In genomic region chr5:129465788-129466187, GRCm38 (mm10) we compare ENCODE assay signal across 23 mouse cellular contexts. TPM values are rescaled to one million over a fixed set of nuclear protein-coding genes. Genes with fewer than 3 reads are reported as not detected.
A peak's percentile ranks its signal among the peaks of the same experiment; 100 is the strongest.
DNase-seq lines count a peak whose midpoint lies in the region; TF ChIP-seq lines count a peak whose summit lies in the region.
"Had no signal": no experiment of that assay in that cellular context is flagged by ENCODE, and none has a peak within 500 bp of the region (broad histone marks: within the 10 kb centered on the region; RNA-seq: fewer than 3 reads in every experiment).

No protein-coding gene starts in this region.

- DNase-seq in left cerebral cortex, adult 11 months (ENCODE audit: low spot score): peak; percentile 30
- no peak for DNase-seq in left cerebral cortex, postnatal 4 days
- peak; percentile 59 to 79 for DNase-seq in left cerebral cortex, postnatal 14 days (ENCODE audit: low spot score in 2 of 2)
- DNase-seq in right cerebral cortex, postnatal 36 days (ENCODE audit: low spot score in 2 of 2): peak; percentile 61 to 74
- DNase-seq in gastrocnemius, adult 8-10 months (ENCODE audit: low spot score in 2 of 2): no peak
- no peak for DNase-seq in midbrain, embryonic 10.5 days (ENCODE audit: low spot score)
- DNase-seq in thymus, postnatal 0 days (ENCODE audit: low spot score): no peak
- DNase-seq: adrenal gland, postnatal 14 days; cerebellum, adult 11-12 months; cerebellum, adult 9-11 months; heart, adult 2 months; heart, postnatal 4 days; kidney, adult 8-10 months; kidney, postnatal 14 days; liver, embryonic 13.5 days; lung, adult 18-20 months; lung, postnatal 10 days had no signal

- intact Hi-C loops in left cerebral cortex, postnatal 4 days (cut with DNase I): no loop called here
- intact Hi-C loops in left cerebral cortex, postnatal 14 days (cut with DNase I): no loop called here

- TF ChIP-seq CTCF in cortical plate, adult 2 months (IDR thresholded peaks at IDR 0.05; ENCODE audit: extremely low read depth, insufficient read depth, low read length): no peak

- H3K9me3 ChIP-seq in midbrain, embryonic 10.5 days (replicated peaks): no peaks in the 10 kb centered on the region
- H3K9me3 ChIP-seq: embryonic facial prominence, embryonic 13.5 days; heart, embryonic 12.5 days; hindbrain, embryonic 13.5 days; liver, embryonic 13.5 days; neural tube, embryonic 12.5 days had no signal

- whole genome bisulfite sequencing in midbrain, embryonic 10.5 days: 79% methylated on average over 2 of the region's 2 CpGs

- H3K36me3 ChIP-seq in midbrain, embryonic 10.5 days: no peaks in the 10 kb centered on the region
- H3K36me3 ChIP-seq: embryonic facial prominence, embryonic 13.5 days; heart, embryonic 12.5 days; hindbrain, embryonic 13.5 days; liver, embryonic 13.5 days; neural tube, embryonic 12.5 days had no signal

- peak overlapping the region; percentile 15; the same call in 1 of the 2 replicates for H3K27ac ChIP-seq in cortical plate, adult 2 months (ENCODE audit: insufficient read depth, low read length)
- no peak overlapping the region for H3K27ac ChIP-seq in midbrain, embryonic 10.5 days (replicated peaks)
- H3K27ac ChIP-seq: embryonic facial prominence, embryonic 13.5 days; heart, adult 2 months; hindbrain, embryonic 13.5 days; liver, embryonic 13.5 days; neural tube, embryonic 12.5 days had no signal

- no peak for TF ChIP-seq POLR2A in cortical plate, adult 2 months (IDR thresholded peaks at IDR 0.05; ENCODE audit: extremely low read depth, insufficient read depth, low read length)

- no peaks in the 10 kb centered on the region for H3K27me3 ChIP-seq in midbrain, embryonic 10.5 days (ENCODE audit: low read depth, poor library complexity, severe bottlenecking)
- H3K27me3 ChIP-seq: embryonic facial prominence, embryonic 13.5 days; liver, embryonic 13.5 days; neural tube, embryonic 12.5 days had no signal

- no peak overlapping the region for H3K4me3 ChIP-seq in cortical plate, adult 2 months (ENCODE audit: insufficient read depth, low read length)
- no peak overlapping the region for H3K4me3 ChIP-seq in midbrain, embryonic 10.5 days
- H3K4me3 ChIP-seq: embryonic facial prominence, embryonic 13.5 days; heart, adult 2 months; heart, embryonic 12.5 days; hindbrain, embryonic 13.5 days; liver, embryonic 13.5 days; myocyte; neural tube, embryonic 12.5 days had no signal

- peaks cover 4% of the 10 kb centered on the region for H3K4me1 ChIP-seq in cortical plate, adult 2 months (ENCODE audit: control insufficient read depth, insufficient read depth, low read length)
- peaks cover under 1% of the 10 kb centered on the region; the same call in 1 of the 2 replicates for H3K4me1 ChIP-seq in midbrain, embryonic 10.5 days
- H3K4me1 ChIP-seq: embryonic facial prominence, embryonic 13.5 days; liver, embryonic 13.5 days had no signal

RNA-seq across cellular contexts. Expression of gene Sfswap, which starts 35.2 kb away (rescaled TPM):
- 100 to 1,000 TPM; 196 to 209 TPM for total RNA-seq in left cerebral cortex, postnatal 4 days (2021)
- polyA plus RNA-seq in cortical plate, adult 2 months (2012; rRNA removed): 145 and 164 TPM in 2 replicates
- total RNA-seq in left cerebral cortex, postnatal 14 days (2021): 100 to 1,000 TPM; 111 to 113 TPM
- 10 to 100 TPM; 16.5 to 23.9 (median 19.9) TPM for total RNA-seq in gastrocnemius, adult 8-10 months (2022)
- polyA plus RNA-seq in midbrain, embryonic 10.5 days (2016; fragmentation: Nextera tagmentation; extraction: Ambion mirVana): 35.1 and 40.8 TPM in 2 replicates
- 31.3 and 45.3 TPM in 2 replicates for polyA plus RNA-seq in thymus, postnatal 0 days (2015; fragmentation: Nextera tagmentation; extraction: Ambion mirVana)

Comparison
In these comparisons a context has a peak if more than half of its experiments do, and no peak if none do; other contexts are left out.
1. DNase-seq: peak in left cerebral cortex, adult 11 months (single experiment), left cerebral cortex, postnatal 14 days (2 of 2) and right cerebral cortex, postnatal 36 days (2 of 2); none in left cerebral cortex, postnatal 4 days (single experiment), gastrocnemius, adult 8-10 months (0 of 2), midbrain, embryonic 10.5 days (single experiment) and thymus, postnatal 0 days (single experiment).
2. RNA of gene Sfswap, which starts 35.2 kb away (total RNA-seq): 196 to 209 TPM in left cerebral cortex, postnatal 4 days and 111 to 113 TPM in left cerebral cortex, postnatal 14 days; 16.5 to 23.9 TPM in gastrocnemius, adult 8-10 months; every median in the first group is over 4 times any median in the second.